Mouse (Mus musculus) T-cell, adult 2 months (primary cell): ENCODE measurements around the gene Tmem205.

Experiments used
- DNase-seq: peaks from one replicate; pipeline ENCODE4 v3.0.0; 2022; ENCODE audit warnings: low spot score

Tmem205 gene

DNA sequence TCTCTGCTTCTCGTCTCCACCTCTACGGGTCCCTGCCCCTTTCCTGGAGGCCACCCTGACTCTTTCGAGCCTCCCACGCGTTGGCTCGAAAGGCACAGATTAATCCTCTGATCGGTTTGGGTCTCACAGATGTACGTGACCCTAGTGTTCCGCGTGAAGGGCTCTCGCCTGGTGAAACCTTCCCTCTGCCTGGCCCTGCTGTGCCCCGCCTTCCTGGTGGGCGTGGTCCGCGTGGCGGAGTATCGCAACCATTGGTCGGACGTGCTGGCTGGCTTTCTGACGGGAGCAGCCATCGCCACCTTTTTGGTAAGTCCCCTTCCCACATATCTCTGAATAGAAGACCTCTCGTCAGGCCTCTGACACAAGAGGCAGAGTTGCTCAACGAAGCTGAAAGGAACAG is 16.9 kb upstream of the Tmem205 start:
- no peak for DNase-seq

- no peak for DNase-seq
These were observed 16.3 kb upstream of the Tmem205 start for GRCm38 (mm10) chr9:21943638-21944037.

DNA sequence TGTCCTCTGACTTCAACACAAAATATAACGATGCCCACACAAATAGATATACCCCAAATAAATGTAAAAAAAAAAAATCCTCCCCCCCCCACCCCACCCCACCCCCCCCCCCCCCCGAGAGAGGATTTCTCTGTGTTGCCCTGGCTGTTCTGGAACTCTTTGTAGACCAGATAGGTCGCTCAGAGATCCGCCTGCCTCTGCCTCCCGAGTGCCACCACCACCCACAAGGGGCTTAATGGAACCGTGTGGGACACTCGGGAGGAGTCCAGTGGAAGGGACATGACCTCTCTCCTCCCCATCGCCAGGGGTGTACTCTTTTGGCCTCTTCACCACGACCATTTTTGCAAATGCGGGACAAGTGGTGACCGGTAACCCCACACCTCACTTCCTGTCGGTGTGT is 15.7 kb upstream of the Tmem205 start:
- DNase-seq = no peak

GRCm38 (mm10) chr9:21938234-21938855 is 11.0 kb upstream of the Tmem205 start:
- DNase-seq = no peak

- DNase-seq = no peak
These were observed 10.4 kb upstream of the Tmem205 start for GRCm38 (mm10) chr9:21937711-21938175.

DNA sequence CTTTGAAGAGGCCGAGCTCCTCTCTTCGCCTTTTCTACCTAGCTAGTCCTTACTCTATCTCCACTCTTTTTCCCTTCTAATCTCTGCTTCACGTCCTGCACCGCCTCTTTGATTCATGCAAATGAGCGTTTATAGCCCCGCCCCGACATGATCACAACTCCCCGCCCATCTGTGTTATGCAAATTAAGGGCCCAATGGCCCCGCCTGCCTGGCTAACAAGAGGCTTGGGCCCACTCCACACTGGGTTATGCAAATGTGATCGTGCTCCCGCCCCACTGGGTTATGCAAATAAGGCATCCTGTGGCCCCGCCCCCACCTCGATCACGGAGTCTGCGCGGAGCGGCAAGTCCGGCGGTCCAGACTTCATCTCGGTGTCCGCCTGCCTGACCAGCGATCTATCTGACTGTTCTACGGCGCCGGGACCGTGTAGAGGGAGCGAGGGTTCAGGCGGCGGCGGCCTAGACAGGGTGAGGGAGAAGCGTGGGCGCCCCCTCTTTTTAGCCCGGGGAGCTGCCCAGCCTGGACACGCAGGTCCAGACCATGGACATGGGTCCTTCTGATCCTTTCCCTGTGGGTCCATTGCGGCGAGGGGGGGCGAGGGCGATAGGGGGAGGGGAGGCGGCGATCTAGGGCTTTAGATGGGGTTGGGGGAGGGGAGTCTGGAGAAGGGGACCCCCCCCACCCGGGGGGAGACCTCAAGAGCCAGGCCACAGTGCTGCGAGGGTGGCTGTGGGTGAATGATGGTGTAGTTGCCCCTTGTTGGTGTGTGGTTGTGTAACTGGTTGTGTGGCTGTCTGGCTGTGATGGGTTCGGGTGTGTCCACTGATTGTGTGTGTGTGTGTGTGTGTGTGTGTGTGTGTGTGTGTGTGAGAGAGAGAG is 9.6 kb upstream of the Tmem205 start, which contains the start of gene Plppr2:
Gene Plppr2, plus strand, starts transcription at position 342 of the 879 bp plus-strand sequence.
- peak; percentile 87 for DNase-seq

DNA sequence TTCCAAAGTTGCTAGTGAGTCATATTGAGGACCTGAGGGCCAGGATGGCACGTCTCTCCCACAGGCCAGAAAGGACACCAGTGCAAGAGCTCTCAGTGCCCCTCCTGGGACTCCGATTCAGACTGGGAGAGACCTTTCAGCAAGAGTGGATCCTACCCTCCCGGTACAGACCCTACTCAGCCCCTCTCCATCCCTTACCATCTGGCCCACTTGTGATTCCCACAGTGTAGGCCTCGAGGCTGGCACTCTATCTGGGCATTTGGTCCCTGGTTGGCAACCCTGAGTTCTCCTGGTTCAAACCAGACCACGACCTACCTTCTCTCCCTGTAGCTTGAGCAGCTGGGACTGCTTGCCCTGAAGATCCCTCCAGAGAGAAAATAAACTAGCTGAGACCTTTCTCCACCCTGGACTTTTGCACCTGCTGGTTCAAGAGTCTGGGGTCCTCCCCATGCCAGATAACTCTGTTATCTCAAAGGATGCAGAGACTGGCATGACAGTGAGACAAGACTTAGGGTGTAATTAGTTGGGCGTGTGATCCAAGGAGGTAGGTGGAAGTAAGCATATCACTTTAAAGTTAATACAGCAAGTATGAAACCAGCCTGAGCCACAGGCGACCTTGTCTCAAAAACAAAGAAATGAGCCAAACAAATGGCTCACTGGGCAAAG is 8.2 kb upstream of the Tmem205 start:
- DNase-seq = no peak

- no peak for DNase-seq
These were observed 6.7 kb upstream of the Tmem205 start for GRCm38 (mm10) chr9:21934021-21934420.

- DNase-seq = no peak
These were observed 5.2 kb upstream of the Tmem205 start for GRCm38 (mm10) chr9:21932445-21933137.

GRCm38 (mm10) chr9:21932006-21932405 is 4.7 kb upstream of the Tmem205 start:
- DNase-seq = no peak

DNA sequence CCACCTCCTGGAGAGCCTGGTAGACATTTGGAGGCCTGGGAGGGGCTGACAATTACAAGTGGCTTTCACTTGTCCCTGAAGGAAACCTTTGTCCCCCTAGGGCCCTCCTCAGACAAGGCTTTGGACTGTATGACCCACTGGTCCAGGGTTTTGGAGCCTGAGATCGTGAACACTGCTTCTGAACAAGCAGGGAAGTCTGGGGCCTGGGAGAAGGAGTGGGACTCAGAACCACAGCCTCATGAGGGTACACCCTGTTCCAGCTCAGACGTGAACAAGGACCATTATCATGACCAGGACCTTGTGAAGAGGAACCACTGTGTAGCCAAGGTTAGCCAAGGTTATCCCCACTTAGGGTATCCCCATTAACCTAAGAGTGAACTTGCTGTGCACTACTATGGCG is 1.9 kb upstream of the Tmem205 start:
- no peak for DNase-seq

DNA sequence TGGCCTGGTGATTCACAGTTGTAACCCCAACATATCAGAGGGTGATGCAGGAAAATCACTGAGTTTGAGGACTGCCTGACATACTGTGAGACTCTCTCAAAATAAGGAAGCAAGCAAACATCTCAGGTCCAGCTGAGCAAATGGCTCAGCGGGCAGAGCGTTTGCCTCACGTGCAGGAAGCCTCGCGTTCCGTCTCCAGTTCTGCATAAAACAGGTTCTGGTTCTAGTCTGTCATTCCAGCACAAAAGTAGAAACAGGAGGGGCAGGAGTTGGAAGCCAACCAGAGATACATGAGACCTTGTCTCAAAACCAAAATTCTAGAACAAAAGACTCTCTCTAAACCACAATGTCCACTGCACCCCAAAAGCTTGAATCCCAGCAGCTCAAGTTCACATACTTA is 572 bp downstream of the Tmem205 start:
- DNase-seq = no peak

GRCm38 (mm10) chr9:21926155-21926554 is 1.2 kb downstream of the Tmem205 start:
- no peak for DNase-seq

GRCm38 (mm10) chr9:21925506-21925905 is 1.9 kb downstream of the Tmem205 start:
- no peak for DNase-seq

DNA sequence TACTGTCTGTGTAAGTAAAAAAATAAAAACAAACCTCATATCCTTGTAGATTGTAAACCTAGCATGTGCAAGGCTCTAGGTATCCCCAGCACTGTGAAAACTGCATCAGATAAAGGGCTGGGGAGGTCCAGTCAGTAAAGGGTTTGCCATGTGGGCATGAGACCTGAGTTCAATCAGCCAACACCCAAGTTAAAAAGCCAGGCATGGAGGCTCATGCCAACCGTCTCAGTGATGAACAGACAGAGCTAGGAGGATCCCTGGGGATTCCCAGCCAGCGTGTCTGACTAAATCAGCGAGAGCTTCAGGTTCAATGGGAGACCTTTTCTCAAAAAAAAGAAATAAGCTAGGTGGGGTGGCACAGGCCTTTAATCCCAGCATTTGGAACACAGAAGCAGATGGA is 2.3 kb downstream of the Tmem205 start:
- DNase-seq = no peak

- no peak for DNase-seq
These were observed 3.3 kb downstream of the Tmem205 start for GRCm38 (mm10) chr9:21924099-21924493.

DNA sequence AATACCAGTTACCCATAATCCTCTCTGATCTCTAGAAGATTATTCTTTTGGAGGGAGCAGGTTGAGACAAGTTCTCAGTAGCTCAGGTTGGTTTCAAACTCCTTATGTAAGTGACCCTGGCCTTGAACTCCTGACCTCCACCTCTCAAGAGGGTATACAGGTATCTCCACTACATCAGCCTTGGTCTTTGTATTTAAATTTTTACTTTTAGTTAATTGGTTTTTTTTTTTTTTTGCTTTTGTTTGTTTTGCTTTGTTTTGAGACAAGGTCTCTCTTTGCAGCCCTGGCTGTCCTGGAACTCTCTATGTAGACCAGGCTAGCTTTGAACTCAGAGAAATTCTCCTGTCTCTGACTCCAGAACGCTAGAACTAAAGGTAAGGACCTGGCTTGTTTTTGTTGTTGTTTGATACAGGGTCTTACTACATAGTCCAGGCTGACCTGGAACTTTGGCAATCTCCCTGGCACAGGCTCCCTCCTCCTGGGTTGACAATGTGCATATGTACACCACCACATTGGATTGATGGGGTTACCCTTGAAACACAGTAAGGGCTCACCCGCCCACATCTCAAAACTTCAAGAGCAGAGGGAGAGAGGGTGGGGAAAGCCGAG is 3.8 kb downstream of the Tmem205 start:
- no peak for DNase-seq

GRCm38 (mm10) chr9:21923036-21923435 is 4.3 kb downstream of the Tmem205 start:
- DNase-seq = no peak

- no peak for DNase-seq
These were observed 8.5 kb downstream of the Tmem205 start for GRCm38 (mm10) chr9:21918692-21919384.

GRCm38 (mm10) chr9:21918035-21918592 is 9.2 kb downstream of the Tmem205 start, which contains the start of gene Rab3d:
Gene Rab3d (minus strand): TSS chr9:21918192.
- DNase-seq = peak; percentile 89
